Mouse (Mus musculus): ENCODE results near the gene Jade1. TPM values are rescaled to one million over a fixed set of nuclear protein-coding genes. Genes with fewer than 3 reads are reported as not detected.
A peak's percentile ranks its signal among the peaks of the same experiment; 100 is the strongest.

Jade1 gene
- polyA plus RNA-seq, 1 experiment: 22.7 TPM

DNA sequence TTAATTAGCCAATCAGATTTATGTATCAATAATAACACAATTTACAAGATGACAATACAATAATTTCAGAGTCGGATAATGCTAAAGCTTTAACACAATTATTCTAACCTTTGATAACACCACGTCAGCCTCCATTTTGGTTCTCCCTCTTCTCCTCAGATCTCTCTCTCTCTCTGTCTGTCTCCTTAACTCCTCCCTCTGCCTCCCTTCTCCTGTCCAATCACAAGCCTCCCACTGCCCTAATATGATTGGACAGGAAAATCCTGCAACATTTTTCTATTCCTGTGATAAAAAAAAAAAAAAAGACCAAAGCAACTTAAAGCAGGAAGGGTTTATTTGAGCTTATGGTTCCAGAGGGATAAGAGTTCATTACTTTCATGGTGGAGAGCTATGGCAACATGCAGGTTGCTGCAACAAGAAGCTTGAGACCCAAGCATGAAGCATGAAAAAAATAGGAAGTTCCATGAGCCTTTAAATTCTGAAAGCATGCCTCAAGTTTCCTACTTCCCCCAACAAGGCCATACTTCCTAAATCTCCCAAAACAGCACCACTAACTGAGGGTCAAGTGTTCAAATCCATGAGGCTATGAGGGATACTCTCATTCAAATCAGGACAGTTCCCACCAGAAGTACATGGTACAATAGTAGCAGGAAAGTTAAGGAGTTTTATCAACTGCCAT, 27.1 kb upstream of the Jade1 start:
- no peaks in the 10 kb centered on the region for H3K4me1 ChIP-seq (replicated peaks; ENCODE audit: control insufficient read depth, insufficient read depth, low read length)
- TF ChIP-seq POLR2A (IDR thresholded peaks at IDR 0.05; ENCODE audit: control insufficient read depth, extremely low read depth, insufficient read depth, low read length, poor library complexity): no peak
- TF ChIP-seq CTCF (IDR thresholded peaks at IDR 0.05; ENCODE audit: borderline replicate concordance, control insufficient read depth, extremely low read depth, insufficient read depth, low read length, poor library complexity): no peak
- no peak overlapping the region for H3K27ac ChIP-seq (ENCODE audit: control insufficient read depth, insufficient read depth, low read length)
- no peak overlapping the region for H3K4me3 ChIP-seq (ENCODE audit: control insufficient read depth, insufficient read depth, low read length)
- H3K36me3 ChIP-seq (ENCODE audit: control insufficient read depth, insufficient read depth, low read length): no peaks in the 10 kb centered on the region
- no peak for DNase-seq
- 99% methylated on average over 2 of the region's 2 CpGs for WGBS
- no peaks in the 10 kb centered on the region for H3K27me3 ChIP-seq (ENCODE audit: control insufficient read depth, insufficient read depth, low read length)

- Histone ChIP-seq H3K4me1 (replicated peaks; ENCODE audit: control insufficient read depth, insufficient read depth, low read length) (no peaks in the 10 kb centered on the region), H3K27ac (ENCODE audit: control insufficient read depth, insufficient read depth, low read length) (no peak overlapping the region), H3K4me3 (ENCODE audit: control insufficient read depth, insufficient read depth, low read length) (no peak overlapping the region), H3K36me3 (ENCODE audit: control insufficient read depth, insufficient read depth, low read length) (no peaks in the 10 kb centered on the region), H3K27me3 (ENCODE audit: control insufficient read depth, insufficient read depth, low read length) (no peaks in the 10 kb centered on the region)
- TF ChIP-seq CTCF (IDR thresholded peaks at IDR 0.05; ENCODE audit: borderline replicate concordance, control insufficient read depth, extremely low read depth, insufficient read depth, low read length, poor library complexity): no peak
- no peak for TF ChIP-seq POLR2A (IDR thresholded peaks at IDR 0.05; ENCODE audit: control insufficient read depth, extremely low read depth, insufficient read depth, low read length, poor library complexity)
- DNase-seq: no peak
- 92% methylated on average over 3 of the region's 3 CpGs for WGBS
Observed at GRCm38 (mm10) chr3:41530156-41530555, 25.4 kb upstream of the Jade1 start.

- Histone ChIP-seq H3K4me1 (replicated peaks; ENCODE audit: control insufficient read depth, insufficient read depth, low read length) (no peaks in the 10 kb centered on the region), H3K4me3 (ENCODE audit: control insufficient read depth, insufficient read depth, low read length) (no peak overlapping the region), H3K27ac (ENCODE audit: control insufficient read depth, insufficient read depth, low read length) (no peak overlapping the region), H3K27me3 (ENCODE audit: control insufficient read depth, insufficient read depth, low read length) (no peaks in the 10 kb centered on the region), H3K36me3 (ENCODE audit: control insufficient read depth, insufficient read depth, low read length) (no peaks in the 10 kb centered on the region)
- no peak for TF ChIP-seq CTCF (IDR thresholded peaks at IDR 0.05; ENCODE audit: borderline replicate concordance, control insufficient read depth, extremely low read depth, insufficient read depth, low read length, poor library complexity)
- DNase-seq: no peak
- 74% methylated on average over 8 of the region's 8 CpGs for WGBS
Observed at GRCm38 (mm10) chr3:41531541-41531940, 24.0 kb upstream of the Jade1 start.

- 93% methylated on average over 12 of the region's 12 CpGs for WGBS
- Histone ChIP-seq H3K27me3 (ENCODE audit: control insufficient read depth, insufficient read depth, low read length) (no peaks in the 10 kb centered on the region), H3K27ac (ENCODE audit: control insufficient read depth, insufficient read depth, low read length) (no peak overlapping the region), H3K4me1 (replicated peaks; ENCODE audit: control insufficient read depth, insufficient read depth, low read length) (no peaks in the 10 kb centered on the region), H3K4me3 (ENCODE audit: control insufficient read depth, insufficient read depth, low read length) (no peak overlapping the region), H3K36me3 (ENCODE audit: control insufficient read depth, insufficient read depth, low read length) (no peaks in the 10 kb centered on the region)
- DNase-seq: no peak
- TF ChIP-seq CTCF (IDR thresholded peaks at IDR 0.05; ENCODE audit: borderline replicate concordance, control insufficient read depth, extremely low read depth, insufficient read depth, low read length, poor library complexity) (no peak), POLR2A (IDR thresholded peaks at IDR 0.05; ENCODE audit: control insufficient read depth, extremely low read depth, insufficient read depth, low read length, poor library complexity) (no peak)
Observed at GRCm38 (mm10) chr3:41532109-41532508, 23.4 kb upstream of the Jade1 start.

DNA sequence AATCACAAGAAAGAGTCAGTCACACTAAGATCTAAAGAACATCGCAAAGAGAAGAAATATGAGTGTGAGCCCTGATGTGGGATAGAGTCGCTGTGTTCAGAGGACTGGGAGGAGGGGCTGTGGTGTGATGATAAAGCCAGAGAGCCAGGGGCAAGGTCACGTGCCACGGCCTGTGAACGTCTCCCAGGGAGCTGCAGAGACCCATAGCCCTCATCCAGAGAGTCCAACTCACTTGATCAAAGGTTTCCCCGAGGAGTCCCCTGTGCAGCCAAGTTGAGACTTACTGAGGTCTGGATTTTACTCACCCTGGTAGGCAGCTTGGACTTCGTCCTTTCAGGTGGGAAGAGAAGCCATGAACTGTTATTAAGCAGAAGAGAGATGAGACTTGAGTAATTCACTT, 21.9 kb upstream of the Jade1 start:
- WGBS: 53% methylated on average over 7 of the region's 7 CpGs
- no peak overlapping the region for H3K4me3 ChIP-seq (ENCODE audit: control insufficient read depth, insufficient read depth, low read length)
- DNase-seq: no peak
- H3K36me3 ChIP-seq (ENCODE audit: control insufficient read depth, insufficient read depth, low read length): no peaks in the 10 kb centered on the region
- H3K4me1 ChIP-seq (replicated peaks; ENCODE audit: control insufficient read depth, insufficient read depth, low read length): no peaks in the 10 kb centered on the region
- no peak overlapping the region for H3K27ac ChIP-seq (ENCODE audit: control insufficient read depth, insufficient read depth, low read length)
- H3K27me3 ChIP-seq (ENCODE audit: control insufficient read depth, insufficient read depth, low read length): no peaks in the 10 kb centered on the region
- no peak for TF ChIP-seq POLR2A (IDR thresholded peaks at IDR 0.05; ENCODE audit: control insufficient read depth, extremely low read depth, insufficient read depth, low read length, poor library complexity)

- H3K36me3 ChIP-seq (ENCODE audit: control insufficient read depth, insufficient read depth, low read length): no peaks in the 10 kb centered on the region
- no peak overlapping the region for H3K27ac ChIP-seq (ENCODE audit: control insufficient read depth, insufficient read depth, low read length)
- no peak for DNase-seq
- no peaks in the 10 kb centered on the region for H3K4me1 ChIP-seq (replicated peaks; ENCODE audit: control insufficient read depth, insufficient read depth, low read length)
- H3K27me3 ChIP-seq (ENCODE audit: control insufficient read depth, insufficient read depth, low read length): no peaks in the 10 kb centered on the region
- TF ChIP-seq POLR2A (IDR thresholded peaks at IDR 0.05; ENCODE audit: control insufficient read depth, extremely low read depth, insufficient read depth, low read length, poor library complexity): no peak
- TF ChIP-seq CTCF (IDR thresholded peaks at IDR 0.05; ENCODE audit: borderline replicate concordance, control insufficient read depth, extremely low read depth, insufficient read depth, low read length, poor library complexity): no peak
- no peak overlapping the region for H3K4me3 ChIP-seq (ENCODE audit: control insufficient read depth, insufficient read depth, low read length)
- WGBS: 93% methylated on average over 2 of the region's 2 CpGs
Observed at GRCm38 (mm10) chr3:41537957-41538356, 17.6 kb upstream of the Jade1 start.

- no peak for TF ChIP-seq POLR2A (IDR thresholded peaks at IDR 0.05; ENCODE audit: control insufficient read depth, extremely low read depth, insufficient read depth, low read length, poor library complexity)
- TF ChIP-seq CTCF (IDR thresholded peaks at IDR 0.05; ENCODE audit: borderline replicate concordance, control insufficient read depth, extremely low read depth, insufficient read depth, low read length, poor library complexity): peak; percentile 36; the same call in 1 of the 2 replicates
- DNase-seq: peak; percentile 22
- H3K27me3 ChIP-seq (ENCODE audit: control insufficient read depth, insufficient read depth, low read length): no peaks in the 10 kb centered on the region
- H3K4me1 ChIP-seq (replicated peaks; ENCODE audit: control insufficient read depth, insufficient read depth, low read length): no peaks in the 10 kb centered on the region
- no peak overlapping the region for H3K4me3 ChIP-seq (ENCODE audit: control insufficient read depth, insufficient read depth, low read length)
- 72% methylated on average over 3 of the region's 3 CpGs for WGBS
- H3K27ac ChIP-seq (ENCODE audit: control insufficient read depth, insufficient read depth, low read length): no peak overlapping the region
- H3K36me3 ChIP-seq (ENCODE audit: control insufficient read depth, insufficient read depth, low read length): no peaks in the 10 kb centered on the region
Observed at GRCm38 (mm10) chr3:41541313-41541712, 14.2 kb upstream of the Jade1 start.
